Mouse (Mus musculus) hematopoietic stem cell, adult 5-6 weeks (primary cell): ENCODE measurements around the gene Etv6. TPM values are rescaled to one million over a fixed set of nuclear protein-coding genes. Genes with fewer than 3 reads are reported as not detected.
A peak's percentile ranks its signal among the peaks of the same experiment; 100 is the strongest.
"Not testable (repeated sequence)": the region's sequence is repeated elsewhere in the genome, so short reads cannot be mapped to it uniquely, and the experiment has no call there.

Experiments used
- ATAC-seq, 2 experiments: fragments of 125-278 bp in 1 of 2; replicated peaks in 1 of 2; 2 replicates each; pipeline ENCODE4 v1.8.0; 2016 to 2017; ENCODE audit warnings: inconsistent platforms in 2 of 2, mild to moderate bottlenecking in 2 of 2, moderate number of reproducible peaks in 2 of 2, low read depth in 1 of 2, moderate TSS enrichment in 1 of 2; ENCODE audit not compliant: low FRiP score in 2 of 2, poor library complexity in 2 of 2, severe bottlenecking in 2 of 2, insufficient read depth in 1 of 2, low TSS enrichment in 1 of 2
- total RNA-seq: library from RNA; stranded (forward); fragments of 172-1452, 232-1000 nt; gene quantifications from 2 replicates; pipeline ENCODE4 v1.2.3, GENCODE M21; 2017

Etv6 gene
- 139 and 157 TPM in 2 replicates for total RNA-seq

DNA sequence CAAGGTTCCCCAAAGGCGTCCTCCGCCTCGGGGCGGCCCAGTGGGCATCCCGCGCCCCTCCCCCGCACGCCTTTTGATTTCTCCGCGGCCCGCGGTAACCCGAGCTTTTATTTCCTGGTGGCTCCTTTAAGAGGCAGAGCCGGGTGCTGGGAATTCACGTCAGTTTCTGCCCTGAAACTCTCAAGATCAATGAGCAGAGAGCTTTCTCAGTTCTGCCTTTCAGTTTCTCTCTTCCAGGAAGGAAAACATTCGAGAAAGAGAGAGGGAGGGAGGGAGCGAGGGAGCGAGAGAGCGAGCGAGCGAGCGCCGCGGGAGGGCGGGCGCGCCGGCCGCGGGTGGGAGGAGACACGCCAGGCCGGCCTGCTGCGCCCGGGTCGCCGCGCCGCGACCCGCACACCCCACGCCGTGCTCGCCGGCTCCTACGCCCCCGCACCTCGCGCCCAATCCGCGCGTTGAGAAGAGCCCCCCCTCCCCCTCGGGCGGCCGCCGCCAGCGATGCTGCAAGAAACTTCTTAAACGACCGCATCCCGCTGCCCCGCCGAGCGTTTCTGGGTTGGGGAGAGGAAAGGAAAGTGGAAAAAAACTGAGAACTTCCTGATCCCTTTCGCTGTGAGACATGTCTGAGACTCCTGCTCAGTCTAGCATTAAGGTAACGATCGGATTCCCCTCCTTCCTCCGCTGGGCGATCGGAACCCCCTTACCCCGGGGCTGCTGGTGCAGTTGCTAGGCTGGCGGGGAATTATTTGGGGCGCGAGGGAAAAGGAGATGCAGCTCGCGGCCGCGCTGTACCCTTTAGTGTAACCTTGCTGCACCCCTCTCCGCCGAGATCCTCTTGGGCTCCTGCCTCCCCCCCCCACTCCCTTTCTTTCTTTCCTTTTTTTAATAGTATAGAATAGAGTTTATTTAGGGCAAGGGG lies at the start of gene Etv6:
TSS of gene Etv6 (plus strand) at position 211 of the 916 bp plus-strand sequence.
- ATAC-seq, result peak; percentile 30 to 43

DNA sequence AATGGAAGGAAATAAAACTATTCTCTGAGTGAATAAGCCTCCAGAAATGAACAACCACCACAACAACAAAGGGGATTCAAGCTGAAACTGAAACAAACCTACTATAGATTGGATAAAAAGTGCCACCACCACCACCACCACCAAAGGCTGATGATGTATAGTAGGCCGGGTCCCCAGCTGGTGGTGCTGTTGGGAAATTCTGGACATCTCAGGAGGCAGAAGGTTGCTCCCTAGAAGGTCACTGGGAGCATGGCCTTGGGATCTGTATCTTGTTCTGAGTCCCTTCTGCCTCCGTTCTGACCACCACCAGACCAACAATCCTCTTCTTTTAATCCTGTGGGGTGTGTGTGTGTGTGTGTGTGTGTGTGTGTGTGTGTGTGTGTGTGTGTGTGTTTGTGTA lies 49.3 kb upstream of the Etv6 start:
- 0 out of 4 replicates have a peak, but pooled peaks of 1 of the 2 experiments have one; percentile 5 for ATAC-seq

DNA sequence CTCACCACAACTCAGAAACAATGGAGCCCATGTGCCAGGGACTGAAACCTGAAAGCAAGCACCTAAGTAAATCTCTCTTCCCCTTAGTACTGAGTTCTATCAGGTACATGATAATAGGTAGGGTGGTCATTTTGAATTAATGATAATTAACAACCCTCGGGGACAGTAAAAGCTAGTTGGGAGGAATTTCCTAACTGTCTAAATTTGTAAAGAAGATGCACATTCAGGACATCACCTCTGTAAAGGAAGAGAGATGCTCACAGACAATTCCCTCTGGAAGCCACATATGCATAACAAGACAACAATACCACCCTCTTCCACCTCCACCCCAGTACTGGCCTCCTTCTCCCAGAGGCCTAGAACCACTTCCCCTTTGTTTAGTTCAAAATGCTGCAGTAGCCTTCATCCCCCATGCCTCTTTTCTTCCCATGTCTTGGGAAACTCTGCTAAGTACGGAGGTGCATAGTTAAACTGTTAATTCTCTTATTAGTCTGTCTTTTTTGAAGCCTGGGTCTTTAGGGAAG lies 48.4 kb upstream of the Etv6 start:
- peak; percentile 43 to 58; a peak in 1 of 4 replicates for ATAC-seq

DNA sequence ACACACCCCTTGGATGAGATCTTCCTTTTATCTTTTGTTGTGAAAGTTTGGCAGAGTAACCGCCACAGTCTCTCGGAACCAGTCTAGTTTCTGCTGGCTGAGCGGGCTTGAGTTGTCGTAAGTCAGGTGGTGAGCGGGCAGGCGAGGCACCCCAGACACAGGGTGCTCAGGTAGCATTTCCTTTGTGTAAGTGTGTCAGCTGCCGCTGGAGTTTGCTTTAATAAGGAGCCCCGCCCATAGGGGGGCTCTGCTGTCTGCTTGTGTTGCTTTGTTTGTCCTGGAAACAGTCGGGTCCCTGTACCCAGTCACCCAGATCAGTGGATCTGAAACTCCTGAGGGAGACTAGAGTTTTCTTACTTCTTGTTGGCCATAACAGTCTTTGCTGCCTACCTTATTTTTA lies 47.5 kb upstream of the Etv6 start:
- no peak for ATAC-seq

DNA sequence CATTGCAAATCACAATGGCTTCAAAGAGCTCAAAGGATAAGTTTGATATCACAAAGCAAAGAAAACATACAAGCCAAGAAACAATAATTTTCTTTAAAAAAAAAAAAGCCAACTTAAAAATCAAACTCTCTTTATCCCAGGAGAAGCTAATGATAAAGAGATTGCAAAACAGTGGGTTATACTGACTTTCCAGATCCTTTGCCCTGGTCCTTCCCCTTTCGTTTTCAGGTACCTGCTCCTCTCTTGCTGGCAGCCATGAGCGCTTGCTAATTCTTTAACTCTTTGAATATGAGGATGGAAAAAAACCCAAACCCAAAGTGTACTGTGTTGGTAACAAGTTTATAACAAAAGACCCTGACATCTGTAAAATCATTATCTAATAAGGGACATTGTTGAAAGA lies 38.0 kb upstream of the Etv6 start:
- no peak for ATAC-seq

DNA sequence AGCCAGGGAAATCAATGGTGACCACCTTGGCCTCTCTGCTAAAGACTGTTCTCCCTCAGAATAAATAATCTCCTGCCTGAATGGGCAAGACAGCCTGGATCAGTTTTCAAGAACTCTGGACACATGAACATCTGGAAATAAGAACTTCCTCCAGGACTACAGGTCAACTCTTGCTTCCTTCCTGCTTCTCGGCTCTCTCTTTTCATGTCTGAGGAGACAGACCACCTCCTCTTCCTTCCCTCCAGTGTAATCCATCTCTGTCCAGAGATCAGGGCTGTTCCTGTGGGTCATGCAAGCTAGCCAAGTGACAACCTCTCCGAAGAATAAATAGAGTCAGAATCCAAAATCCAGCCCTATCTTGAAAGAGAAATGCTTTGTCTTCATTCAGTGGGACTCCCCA lies 37.6 kb upstream of the Etv6 start:
- ATAC-seq, result peak in 1 of 2 experiments; percentile 21; a peak in 1 of 4 replicates

DNA sequence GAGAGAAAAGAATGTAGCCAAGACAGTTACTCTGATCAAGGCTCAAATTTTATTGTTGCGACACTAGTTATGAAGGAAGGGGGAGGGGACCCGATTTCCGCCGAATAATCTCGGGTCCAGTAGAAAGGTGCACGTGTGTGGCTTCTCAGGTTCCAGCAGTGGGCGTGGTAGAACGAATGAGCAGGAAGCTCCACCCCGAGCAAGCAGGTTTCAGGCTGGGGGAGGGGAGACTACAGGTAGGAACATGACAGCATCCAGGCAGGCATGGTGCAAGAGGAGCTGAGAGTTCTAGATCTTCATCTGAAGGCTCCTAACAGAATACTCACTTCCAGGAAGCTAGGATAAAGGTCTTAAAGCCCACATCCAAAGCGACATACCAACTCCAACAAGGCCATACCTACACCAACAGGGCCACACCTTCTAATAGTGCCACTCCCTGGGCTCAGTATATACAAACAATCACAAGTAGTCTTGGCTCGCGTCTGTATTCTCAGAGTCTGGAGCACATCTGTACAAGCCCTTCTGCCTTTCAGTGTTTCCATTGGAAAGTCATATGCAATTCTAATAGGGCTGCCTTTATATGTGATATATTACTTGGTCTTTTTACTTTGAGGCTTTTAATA lies 20.9 kb upstream of the Etv6 start:
- ATAC-seq, result not testable (repeated sequence)

DNA sequence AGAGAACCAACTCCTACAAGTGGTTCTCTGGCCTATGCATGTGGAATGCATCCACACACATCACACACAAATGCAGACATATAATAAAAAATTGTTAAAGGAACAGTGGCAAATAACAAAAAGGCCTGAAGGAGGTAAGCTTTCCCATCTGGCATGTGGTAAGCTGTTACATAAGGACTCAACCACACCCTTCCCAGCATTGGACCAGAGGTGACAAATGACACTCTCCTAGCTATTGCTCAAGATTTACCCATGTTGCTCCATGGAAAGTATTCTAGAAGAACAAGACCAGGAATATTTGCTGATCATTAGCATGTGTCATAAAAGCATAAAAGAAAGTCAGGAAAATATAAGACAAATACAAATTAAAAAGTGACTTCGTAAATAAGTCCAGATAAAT lies 16.7 kb upstream of the Etv6 start:
- no peak; a peak in 1 of 4 replicates for ATAC-seq

DNA sequence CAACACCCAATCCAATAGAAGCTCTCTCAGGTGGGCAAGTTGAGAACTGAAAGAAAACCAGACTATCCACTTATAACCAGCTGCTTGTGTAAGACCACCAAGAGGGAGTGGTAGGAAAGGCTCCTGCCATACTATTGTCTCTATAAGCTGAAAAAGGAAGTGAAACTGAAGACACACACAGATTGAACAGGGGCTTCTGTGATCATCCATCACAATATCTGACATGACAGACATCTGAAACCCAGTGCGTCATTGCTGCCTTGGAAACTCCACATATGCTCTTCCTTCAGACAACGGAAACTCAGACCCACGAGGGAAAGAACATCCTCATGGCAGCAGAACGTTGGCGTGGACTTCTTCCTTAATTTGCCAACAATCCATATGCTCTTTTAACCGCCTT lies 14.7 kb upstream of the Etv6 start:
- peak; percentile 85 to 88 for ATAC-seq

DNA sequence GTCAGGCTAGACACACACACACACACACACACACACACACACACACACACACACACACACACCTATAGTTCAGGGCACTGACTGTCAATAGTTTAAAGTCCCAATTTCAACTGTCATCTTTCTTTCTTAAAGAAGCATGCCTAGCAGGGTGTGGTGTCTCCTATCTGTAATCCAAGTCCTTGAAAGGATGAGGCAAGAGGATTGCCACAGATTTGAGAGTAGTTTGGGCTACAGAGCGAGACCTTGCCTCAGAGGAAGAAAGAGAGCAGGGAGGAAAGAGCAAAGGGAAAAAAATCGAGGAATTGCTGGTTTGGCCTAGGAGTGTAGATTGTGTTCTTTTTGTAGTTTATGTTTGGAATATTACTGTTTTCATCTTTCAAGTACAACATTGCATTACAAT lies 9.2 kb upstream of the Etv6 start:
- ATAC-seq, result peak in 1 of 2 experiments; percentile 21; a peak in 1 of 4 replicates

DNA sequence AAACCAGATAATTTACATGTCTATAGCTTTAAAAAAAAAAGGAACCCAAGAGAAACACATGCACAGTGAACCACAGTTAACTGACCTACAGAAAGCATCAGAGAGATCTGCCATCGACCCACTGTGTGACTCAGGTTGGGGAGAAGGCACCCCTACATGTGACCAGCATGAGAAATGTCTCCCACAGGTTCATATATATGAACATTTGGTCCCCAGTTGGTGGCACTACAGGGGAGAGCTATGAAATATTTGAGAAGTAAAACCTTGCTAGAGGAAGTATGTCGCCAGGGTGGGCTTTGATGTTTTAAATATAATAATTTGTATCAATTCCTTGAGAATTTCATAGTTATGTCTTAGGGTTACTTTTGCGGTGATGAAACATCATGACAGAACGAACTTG lies 8.5 kb upstream of the Etv6 start:
- ATAC-seq, result no peak

DNA sequence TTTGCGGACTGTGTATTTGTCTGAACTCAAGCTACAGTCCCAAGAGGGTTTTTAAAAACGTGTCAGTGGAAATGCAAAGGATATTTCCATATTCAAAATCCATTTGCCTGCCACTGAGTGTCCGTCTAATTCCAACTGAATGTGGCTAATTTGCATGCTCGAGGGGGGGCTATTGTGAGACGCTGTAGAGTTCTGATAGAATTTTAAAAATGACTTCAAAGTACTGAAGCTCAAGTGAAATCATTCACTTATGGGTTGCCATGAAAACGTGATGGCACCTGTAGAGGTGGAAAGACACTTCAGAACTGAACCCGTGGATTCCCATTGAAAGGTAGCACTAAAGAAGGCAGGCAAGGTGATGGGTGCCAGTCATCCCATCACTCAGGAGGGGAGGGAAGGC lies 3.0 kb upstream of the Etv6 start:
- ATAC-seq, result no peak

DNA sequence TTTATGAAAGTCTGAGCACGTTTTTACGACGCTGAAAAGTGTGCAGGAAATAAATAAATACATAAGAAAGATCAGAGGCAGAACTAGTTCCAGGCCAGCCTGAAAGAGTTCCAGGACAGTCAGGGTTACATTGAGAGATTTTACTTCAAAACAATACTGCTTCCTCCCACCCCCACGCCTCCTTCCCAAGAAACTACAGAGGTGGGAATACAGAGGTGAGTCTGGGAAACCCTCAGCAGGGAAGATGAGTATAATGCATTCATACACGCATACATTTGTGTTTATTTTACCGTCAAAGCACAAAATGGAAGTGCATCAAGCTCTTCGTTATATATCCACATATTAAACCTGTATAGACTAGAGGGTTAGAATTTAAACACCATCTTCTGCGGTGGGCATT lies 1.1 kb upstream of the Etv6 start:
- no peak for ATAC-seq

DNA sequence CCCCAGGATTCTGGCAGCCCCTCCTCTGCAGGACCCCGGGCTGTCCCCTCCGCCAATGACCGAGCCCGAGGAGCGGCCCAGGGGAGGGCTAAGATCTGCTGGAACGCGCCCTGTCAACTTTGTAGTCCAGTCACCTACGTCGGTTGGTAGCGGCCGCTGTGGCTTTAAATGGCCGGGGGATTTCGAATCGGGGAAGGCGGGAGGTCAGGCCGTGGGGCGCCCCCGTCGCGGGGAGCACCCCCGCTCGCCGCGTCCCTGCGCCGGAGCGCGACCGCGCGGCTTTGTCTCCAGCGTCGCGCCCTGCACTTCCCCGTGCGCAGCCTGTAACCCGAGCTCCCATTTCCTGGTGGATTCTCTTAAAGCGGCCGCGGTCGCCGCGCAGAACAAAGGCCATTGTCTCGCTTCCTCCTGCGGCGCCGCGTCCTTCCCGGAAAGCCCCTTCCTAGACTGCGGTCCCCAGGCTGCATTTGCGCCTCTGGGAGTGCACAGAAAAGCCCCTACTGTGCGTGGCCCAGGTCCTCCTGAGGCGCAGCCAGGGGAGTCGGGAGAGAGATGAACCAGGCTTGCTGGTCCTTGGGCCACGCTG lies 503 bp upstream of the Etv6 start:
- peak; percentile 62 to 69 for ATAC-seq

DNA sequence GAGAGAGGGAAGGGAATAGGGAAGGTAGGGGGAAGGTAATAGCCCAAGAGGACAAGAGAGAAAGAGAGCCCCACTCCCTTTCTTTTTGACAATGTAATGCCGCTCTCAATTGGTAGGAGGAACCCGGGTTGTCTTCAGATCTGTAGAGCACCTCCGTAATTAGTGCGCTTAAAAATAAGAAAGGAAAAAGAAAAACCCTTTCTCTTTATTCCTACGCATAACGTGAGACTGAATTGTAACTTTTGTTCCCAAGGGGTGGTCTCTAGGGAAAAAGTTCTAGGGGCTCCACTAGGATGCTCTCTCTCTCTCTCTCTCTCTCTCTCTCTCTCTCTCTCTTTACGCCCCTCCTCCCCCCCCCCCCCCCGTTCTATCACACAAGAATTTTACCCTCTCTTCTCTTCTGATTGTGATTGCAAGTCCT lies 1.0 kb downstream of the Etv6 start:
- no peak for ATAC-seq

DNA sequence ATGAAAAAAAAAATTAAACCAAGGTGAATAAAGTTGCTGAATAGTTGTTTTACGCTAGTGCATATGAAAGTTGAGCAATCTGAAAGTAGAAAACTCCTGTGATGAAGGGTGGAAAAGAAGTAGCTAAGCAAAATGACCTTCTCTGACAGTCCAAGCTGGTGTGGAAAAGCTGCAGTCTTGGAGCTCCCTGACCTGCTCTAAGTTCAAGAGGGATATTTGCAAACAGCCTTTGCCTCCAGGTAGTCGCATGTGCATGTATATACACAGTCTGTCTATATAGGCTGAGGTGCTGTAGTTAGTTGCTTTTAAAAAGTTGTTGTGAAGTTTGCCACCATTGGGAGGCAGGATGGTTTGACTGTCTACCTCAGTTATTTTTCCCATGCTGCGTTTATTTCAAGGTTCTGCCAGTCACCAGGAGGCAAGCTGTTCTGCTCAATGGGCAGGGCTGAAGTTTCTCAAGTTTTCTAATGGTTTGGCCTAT lies 1.5 kb downstream of the Etv6 start:
- no peak for ATAC-seq

DNA sequence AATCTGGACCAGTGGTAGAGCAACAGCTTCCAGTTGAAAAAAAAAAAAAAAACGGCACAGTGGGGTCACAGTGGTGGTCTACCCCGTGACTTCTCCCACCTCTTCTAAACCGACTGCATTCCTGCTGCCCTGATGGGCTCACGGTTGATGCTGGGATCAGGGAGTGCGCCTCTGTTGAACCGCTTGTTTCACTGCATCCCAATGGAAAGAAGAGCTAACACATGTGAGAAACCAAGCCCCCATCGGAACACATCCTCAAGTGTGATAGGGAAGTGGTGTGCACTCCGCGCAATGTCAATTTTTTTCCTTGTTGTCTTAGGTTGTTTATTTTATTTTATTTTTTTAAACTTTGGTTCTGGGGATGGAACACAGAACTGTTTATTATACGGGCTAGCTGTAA lies 2.5 kb downstream of the Etv6 start:
- no peak for ATAC-seq

DNA sequence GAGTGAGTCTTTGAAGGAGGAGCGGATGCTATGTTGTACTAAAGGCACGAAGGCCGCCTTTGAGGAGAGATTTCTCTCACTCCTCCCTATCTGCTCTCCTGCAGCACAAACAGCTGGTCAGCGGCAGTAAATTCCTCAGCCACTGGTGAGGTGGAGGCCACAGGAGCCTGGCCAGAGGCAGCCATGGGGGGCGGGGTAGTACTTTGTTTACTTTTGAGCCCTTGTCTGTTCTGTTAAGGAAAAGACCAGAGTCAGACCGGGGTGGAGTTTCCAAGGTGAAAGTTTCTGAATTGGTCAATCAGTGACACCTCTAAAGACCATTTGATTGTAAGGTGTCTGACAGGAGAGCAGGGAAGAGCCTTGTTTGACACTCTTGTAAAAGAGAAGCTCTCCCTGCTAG lies 3.4 kb downstream of the Etv6 start:
- ATAC-seq, result no peak
